Mouse (Mus musculus) megakaryocyte, embryonic 14.5 days (primary cell): ENCODE measurements at regions not wholly inside any gene's neighbourhood (a gene's known extent, or its start where the extent isn't known, plus 50 kb on each side); places are given as distances from the start of the nearest gene placed in this dataset.

Source experiments
- H3K27me3 ChIP-seq: replicated peaks from 2 replicates; pipeline ENCODE3; 2012; ENCODE audit warnings: inconsistent platforms
- H3K36me3 ChIP-seq: replicated peaks from 2 replicates; pipeline ENCODE3; 2012; ENCODE audit warnings: low read length, inconsistent platforms, mixed read lengths
- H3K4me1 ChIP-seq: 2 replicates; pipeline ENCODE4 v1.6.1; 2012; ENCODE audit warnings: inconsistent platforms
- H3K4me3 ChIP-seq: replicated peaks from 2 replicates; pipeline ENCODE3; 2012; ENCODE audit warnings: moderate library complexity, mild to moderate bottlenecking, inconsistent platforms
- H3K9me3 ChIP-seq: 2 replicates; pipeline ENCODE4 v1.6.1; 2012; ENCODE audit warnings: inconsistent platforms
- FLI1 ChIP-seq: IDR thresholded peaks from 2 replicates; pipeline ENCODE4 v1.6.1; 2012; ENCODE audit warnings: low read length, inconsistent platforms, mixed read lengths
- GATA1 ChIP-seq: IDR thresholded peaks from 3 replicates; pipeline ENCODE4 v1.6.1; 2012; ENCODE audit warnings: mixed read lengths, low read length, inconsistent platforms, borderline replicate concordance

DNA sequence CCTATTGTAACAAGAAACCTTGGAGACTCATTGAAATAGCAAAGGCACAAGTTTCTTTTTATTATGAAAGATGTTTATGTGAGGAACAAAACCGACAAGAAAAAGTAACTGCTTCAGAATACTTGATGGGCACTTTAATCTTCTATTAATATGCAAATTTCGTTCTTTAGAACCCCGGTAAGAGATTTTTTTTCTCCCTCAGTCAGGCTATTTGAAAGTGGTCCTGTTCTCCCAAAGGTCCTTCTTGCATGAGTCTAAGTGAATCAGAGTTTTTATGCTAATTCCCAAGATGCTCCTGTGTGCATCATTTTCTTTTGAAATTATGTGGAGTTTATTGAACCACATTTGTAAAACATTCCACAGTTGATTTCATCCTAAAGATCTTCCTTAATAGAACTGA lies 633.1 kb downstream of the Efna5 start:
- no peaks in the 10 kb centered on the region for H3K27me3 ChIP-seq
- H3K4me3 ChIP-seq, result no peak overlapping the region
- H3K36me3 ChIP-seq, result no peaks in the 10 kb centered on the region
- H3K9me3 ChIP-seq, result no peaks in the 10 kb centered on the region
- H3K4me1 ChIP-seq, result peaks cover 5% of the 10 kb centered on the region
- TF ChIP-seq FLI1, result no peak
- TF ChIP-seq GATA1, result no peak

DNA sequence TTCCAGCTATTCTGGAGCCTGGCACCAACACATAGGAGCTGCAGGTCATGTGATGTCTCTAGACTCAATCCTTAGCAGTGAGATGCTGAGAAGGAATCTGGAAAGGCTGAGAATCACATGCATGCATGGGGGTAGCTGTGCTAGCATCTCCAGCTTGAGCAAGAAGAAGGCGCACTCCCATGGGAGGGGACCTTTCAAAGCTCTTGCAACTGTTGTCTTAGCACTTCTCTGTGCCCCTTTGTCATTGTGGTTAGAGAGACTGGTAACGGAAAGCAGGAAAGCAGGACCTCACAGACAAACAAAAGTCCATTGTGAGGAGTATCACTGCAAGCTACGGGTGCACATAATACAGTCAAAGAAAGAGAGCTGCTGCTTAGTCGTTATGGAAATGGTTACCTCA lies 634.5 kb downstream of the Efna5 start:
- TF ChIP-seq GATA1 (no peak), FLI1 (no peak)
- Histone ChIP-seq H3K9me3 (no peaks in the 10 kb centered on the region), H3K4me3 (peak overlapping the region; percentile 75), H3K4me1 (peaks cover 5% of the 10 kb centered on the region), H3K27me3 (no peaks in the 10 kb centered on the region), H3K36me3 (no peaks in the 10 kb centered on the region)

DNA sequence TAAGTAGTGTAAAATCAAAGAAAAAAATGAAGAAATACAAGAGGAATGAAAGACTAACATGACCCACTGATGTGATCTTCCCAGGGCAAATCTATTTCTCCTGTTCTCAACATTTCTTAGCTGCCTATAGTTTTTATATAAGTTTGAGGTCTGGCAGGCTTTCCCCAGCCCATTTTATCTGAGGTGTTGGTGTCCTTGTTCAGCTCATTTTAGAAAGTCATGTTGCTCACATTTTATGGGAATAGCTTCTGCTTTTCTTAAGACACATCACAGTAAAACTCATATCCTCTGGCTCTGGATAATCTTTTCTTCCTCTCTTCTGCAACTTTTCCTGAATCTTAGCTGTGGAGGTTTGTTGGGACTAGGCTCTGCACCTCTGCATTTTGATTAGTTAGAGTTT lies 650.2 kb downstream of the Efna5 start:
- no peaks in the 10 kb centered on the region for H3K36me3 ChIP-seq
- H3K9me3 ChIP-seq, result peaks cover 9% of the 10 kb centered on the region
- no peak for TF ChIP-seq GATA1
- TF ChIP-seq FLI1, result no peak
- no peaks in the 10 kb centered on the region for H3K27me3 ChIP-seq
- H3K4me3 ChIP-seq, result no peak overlapping the region
- no peaks in the 10 kb centered on the region for H3K4me1 ChIP-seq

DNA sequence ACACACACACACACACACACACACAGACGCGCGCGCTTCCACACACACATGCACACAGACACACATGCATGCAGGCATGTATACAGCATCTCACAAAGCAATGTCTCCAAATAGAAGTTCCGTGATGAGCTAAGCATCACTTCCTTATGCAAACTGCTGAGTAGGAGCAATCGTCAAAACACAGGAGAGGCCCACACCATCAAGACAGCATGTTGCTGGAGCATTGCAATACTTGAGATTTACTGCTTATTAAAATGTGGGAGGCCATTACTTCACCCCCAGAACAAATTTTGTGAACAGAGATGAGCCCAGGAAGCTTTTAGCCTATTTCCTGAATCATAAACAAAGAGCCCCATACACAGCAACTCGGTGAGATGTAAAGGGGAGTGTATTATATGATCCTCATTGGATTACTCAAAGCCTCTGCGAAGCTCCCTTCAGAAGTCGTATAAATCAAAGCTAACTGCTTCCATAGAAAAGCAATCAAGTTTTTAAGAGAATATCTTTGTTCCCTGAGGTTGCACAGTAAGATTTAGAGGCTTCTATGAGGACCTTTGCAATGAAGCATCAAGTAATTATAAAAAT lies 670.6 kb downstream of the Efna5 start:
- H3K4me3 ChIP-seq, result no peak overlapping the region
- H3K4me1 ChIP-seq, result no peaks in the 10 kb centered on the region
- no peaks in the 10 kb centered on the region for H3K27me3 ChIP-seq
- H3K36me3 ChIP-seq, result no peaks in the 10 kb centered on the region
- no peak for TF ChIP-seq FLI1
- no peak for TF ChIP-seq GATA1
- H3K9me3 ChIP-seq, result 0 out of 2 replicates have a peak, but pooled peaks cover 2% of the 10 kb centered on the region

DNA sequence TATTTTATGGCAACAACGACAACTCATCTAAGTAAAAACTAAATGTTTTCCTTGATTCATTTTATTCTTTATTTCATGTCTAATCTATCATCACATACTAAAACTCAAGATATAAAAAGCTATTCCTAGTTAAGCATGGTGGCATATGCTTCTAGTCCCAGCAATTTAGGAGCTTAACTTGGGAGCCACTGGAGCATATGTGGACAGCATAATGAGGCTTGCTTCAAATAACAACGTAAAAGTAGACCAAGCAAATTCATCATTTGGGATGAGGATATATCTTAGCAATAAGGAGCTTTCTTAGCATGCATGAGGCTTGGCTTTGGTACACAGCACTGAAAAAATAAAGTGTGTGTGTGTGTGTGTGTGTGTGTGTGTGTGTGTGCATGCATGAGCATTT lies 678.5 kb downstream of the Efna5 start:
- no peaks in the 10 kb centered on the region for H3K27me3 ChIP-seq
- H3K36me3 ChIP-seq, result no peaks in the 10 kb centered on the region
- H3K4me1 ChIP-seq, result no peaks in the 10 kb centered on the region
- TF ChIP-seq FLI1, result no peak
- TF ChIP-seq GATA1, result no peak
- H3K9me3 ChIP-seq, result 0 out of 2 replicates have a peak, but pooled peaks cover 2% of the 10 kb centered on the region
- H3K4me3 ChIP-seq, result no peak overlapping the region

DNA sequence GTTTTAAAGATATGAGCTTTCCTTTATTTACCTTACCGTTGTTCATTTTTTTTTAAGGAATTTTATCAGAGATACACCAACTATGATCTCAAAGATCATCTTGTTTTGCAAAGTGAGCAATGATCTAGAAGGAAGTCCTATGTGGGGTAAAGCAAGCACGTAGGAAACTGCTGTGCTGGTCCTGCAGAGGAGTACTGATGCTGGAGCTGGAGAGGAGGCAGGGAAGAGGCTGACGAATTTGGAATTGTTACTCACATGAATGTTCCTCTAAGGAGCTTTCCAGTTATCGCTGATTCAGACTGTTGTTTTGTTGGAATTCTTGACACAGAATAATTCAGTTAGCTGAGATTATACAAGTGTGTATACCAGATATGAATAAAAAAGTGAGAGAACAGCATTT lies 680.6 kb downstream of the Efna5 start:
- Histone ChIP-seq H3K4me3 (no peak overlapping the region), H3K27me3 (no peaks in the 10 kb centered on the region), H3K9me3 (no peaks in the 10 kb centered on the region), H3K36me3 (no peaks in the 10 kb centered on the region), H3K4me1 (no peaks in the 10 kb centered on the region)
- no peak for TF ChIP-seq GATA1
- no peak for TF ChIP-seq FLI1

DNA sequence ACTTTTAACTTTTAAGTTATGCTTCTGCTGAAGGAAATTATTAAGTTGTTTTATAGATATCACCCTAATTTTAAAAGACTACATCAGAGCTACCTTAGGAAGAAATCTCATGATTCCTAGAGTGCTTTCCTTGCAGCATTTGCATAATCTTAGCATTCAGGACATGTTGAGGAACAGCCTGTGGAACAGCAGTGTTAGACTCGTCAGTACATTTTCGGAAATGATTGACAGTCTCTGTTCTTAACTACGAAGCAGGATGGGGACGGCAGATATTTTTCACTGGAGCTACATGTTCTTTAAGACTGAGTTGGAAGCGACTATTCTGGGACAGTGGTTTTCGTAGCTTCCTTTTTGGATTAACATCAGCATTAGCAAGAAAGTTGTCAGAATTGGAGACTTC lies 681.6 kb downstream of the Efna5 start:
- TF ChIP-seq GATA1, result no peak
- no peak for TF ChIP-seq FLI1
- Histone ChIP-seq H3K36me3 (no peaks in the 10 kb centered on the region), H3K4me3 (no peak overlapping the region), H3K9me3 (no peaks in the 10 kb centered on the region), H3K4me1 (no peaks in the 10 kb centered on the region), H3K27me3 (no peaks in the 10 kb centered on the region)

DNA sequence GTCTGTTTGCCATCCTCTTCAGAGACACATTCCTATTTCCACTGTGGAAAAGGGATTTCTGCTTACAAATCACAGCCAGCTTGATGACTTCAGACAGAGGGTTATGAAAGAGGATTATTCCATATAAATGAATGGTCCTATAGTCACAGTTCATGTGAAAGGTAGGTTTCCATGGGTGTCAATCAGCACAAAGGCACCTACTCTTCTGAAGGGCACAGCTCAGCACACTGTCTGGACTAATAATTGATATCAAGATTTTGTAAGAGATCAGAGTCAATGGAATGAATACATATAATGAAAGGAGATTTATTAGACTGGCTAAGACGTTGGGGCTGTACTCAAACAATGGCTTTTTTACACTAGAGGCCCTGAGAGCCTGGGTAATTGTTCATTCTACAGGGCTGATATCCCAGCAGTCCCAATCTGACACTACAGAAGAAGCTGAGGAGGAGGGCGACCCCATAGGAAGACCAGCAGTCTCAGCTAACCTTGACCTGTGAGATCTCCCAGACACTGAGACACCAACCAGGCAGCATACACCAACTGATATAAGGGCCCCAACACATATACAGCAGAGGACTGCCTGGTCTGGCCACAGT lies 702.4 kb downstream of the Efna5 start:
- Histone ChIP-seq H3K4me3 (no peak overlapping the region), H3K36me3 (no peaks in the 10 kb centered on the region), H3K9me3 (peaks cover 3% of the 10 kb centered on the region), H3K27me3 (no peaks in the 10 kb centered on the region), H3K4me1 (no peaks in the 10 kb centered on the region)
- TF ChIP-seq FLI1, result no peak

DNA sequence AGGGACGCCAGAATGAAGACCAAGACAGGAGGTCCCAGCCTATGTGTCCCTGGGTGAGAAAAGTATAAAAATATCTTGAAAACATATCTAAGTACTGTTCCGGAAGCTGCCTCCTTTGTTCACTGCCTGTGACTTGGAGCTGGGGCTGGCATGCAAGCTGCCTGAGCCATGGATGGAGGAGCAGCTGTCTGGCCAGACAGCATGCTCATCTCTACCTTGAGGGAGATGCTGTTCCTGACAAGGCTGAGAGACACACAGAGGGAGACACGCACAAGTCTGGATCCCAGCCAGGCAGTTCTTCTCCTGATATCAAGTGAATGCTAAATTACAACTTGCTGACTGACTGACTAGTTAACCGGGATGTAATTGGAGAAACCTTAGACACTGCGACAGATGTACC lies 704.8 kb downstream of the Efna5 start:
- Histone ChIP-seq H3K27me3 (no peaks in the 10 kb centered on the region), H3K4me1 (no peaks in the 10 kb centered on the region), H3K36me3 (no peaks in the 10 kb centered on the region), H3K9me3 (peaks cover 3% of the 10 kb centered on the region), H3K4me3 (no peak overlapping the region)
- TF ChIP-seq GATA1, result no peak
- no peak for TF ChIP-seq FLI1

DNA sequence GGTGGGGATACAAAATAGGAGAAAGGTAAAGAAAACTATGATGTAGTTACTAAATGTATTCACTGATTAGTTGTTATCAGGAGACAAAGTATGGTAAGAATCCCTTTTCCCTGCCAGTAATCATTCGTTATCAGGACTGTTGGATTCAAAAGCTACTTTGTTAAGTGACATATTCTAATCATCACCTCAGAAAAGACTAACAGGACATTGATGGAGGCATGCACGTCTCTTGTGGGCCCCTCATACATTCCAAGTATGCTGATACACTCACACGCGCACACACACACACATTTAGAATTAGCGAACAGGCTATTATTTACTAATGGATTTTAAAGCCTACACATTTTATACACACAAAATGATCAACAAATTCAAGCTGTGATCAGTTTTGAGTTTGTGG lies 708.8 kb downstream of the Efna5 start:
- no peaks in the 10 kb centered on the region for H3K4me1 ChIP-seq
- H3K36me3 ChIP-seq, result no peaks in the 10 kb centered on the region
- no peak overlapping the region for H3K4me3 ChIP-seq
- H3K27me3 ChIP-seq, result no peaks in the 10 kb centered on the region
- H3K9me3 ChIP-seq, result no peaks in the 10 kb centered on the region
- TF ChIP-seq FLI1 (no peak), GATA1 (no peak)
